Mouse (Mus musculus) heart, embryonic 13.5 days (tissue): ENCODE results near the gene Mmp15. TPM values are rescaled to one million over a fixed set of nuclear protein-coding genes. Genes with fewer than 3 reads are reported as not detected.

Experiments used
- ATAC-seq: fragments of 200-750 bp; cut with Nextera tagmentation; 2 replicates; pipeline ENCODE4 v1.8.0; 2017; ENCODE audit warnings: moderate TSS enrichment; ENCODE audit not compliant: insufficient number of reproducible peaks, low FRiP score, low TSS enrichment; ENCODE audit errors: extremely low read depth
- H3K27ac ChIP-seq: fragments of 300-500 bp; sonication (generic); replicated peaks from 2 replicates; pipeline ENCODE4 v1.5.1; 2015; ENCODE audit warnings: moderate library complexity, mild to moderate bottlenecking, inconsistent platforms
- H3K27me3 ChIP-seq: fragments of 300-500 bp; sonication (generic); replicated peaks from 2 replicates; pipeline ENCODE4 v1.6.1; 2015; ENCODE audit warnings: mild to moderate bottlenecking, inconsistent platforms
- H3K36me3 ChIP-seq: fragments of 300-500 bp; sonication (generic); 2 replicates; pipeline ENCODE4 v1.6.1; 2015; ENCODE audit warnings: mild to moderate bottlenecking, inconsistent platforms
- H3K4me1 ChIP-seq: fragments of 300-500 bp; sonication (generic); 2 replicates; pipeline ENCODE4 v1.6.1; 2015; ENCODE audit warnings: inconsistent platforms
- H3K4me2 ChIP-seq: fragments of 300-500 bp; sonication (generic); 2 replicates; pipeline ENCODE4 v1.6.1; 2015; ENCODE audit warnings: inconsistent platforms, mild to moderate bottlenecking, moderate library complexity
- H3K4me3 ChIP-seq: fragments of 300-500 bp; sonication (generic); 2 replicates; pipeline ENCODE4 v1.5.1; 2015; ENCODE audit warnings: moderate library complexity, mild to moderate bottlenecking, inconsistent platforms
- H3K9ac ChIP-seq: fragments of 300-500 bp; sonication (generic); 2 replicates; pipeline ENCODE4 v1.6.1; 2015; ENCODE audit warnings: inconsistent platforms, mild to moderate bottlenecking, moderate library complexity
- H3K9me3 ChIP-seq: fragments of 300-500 bp; sonication (generic); 2 replicates; pipeline ENCODE4 v1.6.1; 2016; ENCODE audit warnings: inconsistent platforms
- WGBS: fragments of 180-500 bp; shearing (Covaris S2); methylation state at CpG from one replicate; pipeline ENCODE4 v1.1.7; 2015; ENCODE audit warnings: mixed read lengths; 5-methylcytosine and 5-hydroxymethylcytosine counted together
- polyA plus RNA-seq: library from polyadenylated mRNA; unstranded; fragments of >200 nt; fragmentation: Nextera tagmentation; extraction: Ambion mirVana; gene quantifications from 2 replicates; pipeline ENCODE4 v1.2.1, GENCODE M21; 2015

Gene Mmp15
- polyA plus RNA-seq, 1 experiment from 2014 or later: 43.4 TPM

DNA sequence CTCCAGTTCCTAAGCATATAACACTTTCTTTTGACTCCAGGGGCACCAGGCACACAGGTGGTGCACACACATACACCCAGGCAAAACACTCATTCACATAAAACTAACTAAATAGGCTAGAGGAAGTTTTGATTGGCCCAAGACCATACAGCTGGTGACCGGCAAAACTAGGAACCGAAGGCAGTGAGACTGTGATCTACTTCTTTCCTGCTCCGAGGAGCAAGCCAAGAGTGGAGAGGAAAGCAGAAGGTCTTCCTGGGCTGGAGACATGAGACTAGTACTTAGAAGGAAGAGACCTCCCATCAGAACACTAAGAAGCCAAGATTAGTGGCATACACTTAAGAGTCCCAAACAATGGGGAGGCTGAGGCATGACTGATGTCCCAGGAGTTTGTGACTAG is 28.9 kb upstream of the Mmp15 start:
- Histone ChIP-seq H3K27me3 (peaks cover 14% of the 10 kb centered on the region), H3K36me3 (peaks cover 46% of the 10 kb centered on the region), H3K4me3 (no peak overlapping the region), H3K9ac (no peak overlapping the region), H3K27ac (no peak overlapping the region), H3K9me3 (no peaks in the 10 kb centered on the region), H3K4me2 (no peak overlapping the region), H3K4me1 (peaks cover 60% of the 10 kb centered on the region)
- ATAC-seq: no peak
- 59% methylated on average over 3 of the region's 3 CpGs for WGBS

DNA sequence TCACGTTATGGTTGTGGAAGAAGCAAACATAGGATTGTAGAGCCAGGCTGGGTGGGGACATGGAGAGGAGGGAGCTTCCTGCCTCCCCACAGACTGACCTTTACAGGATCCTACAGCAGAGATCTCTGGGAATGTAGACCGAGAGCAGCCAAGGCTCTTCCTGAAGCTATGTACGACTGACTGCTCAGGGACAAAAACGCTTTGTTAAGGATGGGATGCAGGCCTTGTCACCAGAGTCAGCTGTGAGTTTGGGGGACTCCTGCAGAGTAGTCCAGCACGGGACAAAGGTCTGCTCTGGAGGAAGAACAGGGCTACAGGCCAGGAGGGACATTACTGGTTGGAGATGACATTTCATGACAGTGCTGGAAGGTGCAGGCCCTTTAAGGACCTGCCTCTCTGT is 27.4 kb upstream of the Mmp15 start:
- H3K36me3 ChIP-seq: peaks cover 61% of the 10 kb centered on the region
- H3K27ac ChIP-seq: no peak overlapping the region
- WGBS: 44% methylated on average over 5 of the region's 5 CpGs

DNA sequence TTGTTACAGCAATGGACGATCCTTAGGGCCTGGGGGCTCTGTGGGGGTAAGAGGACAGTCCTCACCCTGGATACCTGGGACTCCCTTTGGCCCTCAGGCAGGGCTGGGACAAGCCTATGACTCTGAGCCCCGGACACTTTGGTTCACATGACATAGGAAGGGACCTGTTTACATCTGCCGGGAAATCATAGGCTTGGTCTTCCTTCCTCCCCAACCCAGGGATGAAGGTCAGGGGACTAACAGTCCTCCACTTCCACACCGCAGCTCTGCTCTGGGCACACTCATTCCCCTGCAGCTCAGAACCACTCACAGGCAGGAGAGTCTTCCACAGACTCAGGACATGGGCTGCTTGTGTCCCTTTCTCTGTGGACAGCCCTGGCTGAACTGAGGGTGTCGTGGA is 25.2 kb upstream of the Mmp15 start:
- no peak for ATAC-seq
- H3K9ac ChIP-seq: no peak overlapping the region

More for the DNA sequence above, 27.4 kb upstream of the Mmp15 start:
- Histone ChIP-seq H3K4me3 (no peak overlapping the region), H3K4me2 (no peak overlapping the region), H3K9ac (peak overlapping the region; percentile 29), H3K4me1 (peaks cover 65% of the 10 kb centered on the region), H3K27me3 (peaks cover 4% of the 10 kb centered on the region), H3K9me3 (no peaks in the 10 kb centered on the region)
- ATAC-seq: no peak

DNA sequence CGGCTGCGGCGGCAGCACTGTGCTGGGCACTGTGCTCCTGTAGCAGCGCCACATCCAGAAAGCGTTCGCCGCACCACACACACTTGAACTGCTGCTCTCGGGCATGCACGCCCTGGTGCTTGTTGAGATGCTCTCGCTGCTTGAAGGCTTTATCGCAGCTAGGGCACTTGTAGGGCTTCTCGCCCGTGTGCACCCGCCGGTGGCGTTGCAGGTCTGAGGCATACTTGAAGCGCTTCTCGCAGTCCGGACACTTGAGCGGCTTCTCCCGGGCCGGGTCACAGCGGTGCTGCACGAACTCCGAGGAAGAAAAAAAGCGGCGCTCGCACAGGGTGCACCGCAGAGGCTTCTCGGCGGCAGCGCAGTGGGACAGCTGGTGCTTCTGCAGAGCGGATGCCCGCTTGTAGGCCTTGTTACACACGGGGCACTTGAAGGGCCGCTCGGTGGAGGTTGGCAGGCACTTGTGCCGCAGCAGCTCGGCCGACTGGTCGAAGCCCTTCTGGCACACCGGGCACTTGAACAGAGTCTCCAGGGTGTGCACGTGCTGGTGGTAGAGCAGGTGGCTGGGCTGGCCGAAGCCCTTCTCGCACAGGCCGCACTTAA is 24.1 kb upstream of the Mmp15 start:
- WGBS: 81% methylated on average over 46 of the region's 46 CpGs
- Histone ChIP-seq H3K9me3 (no peaks in the 10 kb centered on the region), H3K4me3 (no peak overlapping the region), H3K27ac (no peak overlapping the region), H3K27me3 (no peaks in the 10 kb centered on the region), H3K36me3 (peaks cover 61% of the 10 kb centered on the region), H3K9ac (no peak overlapping the region), H3K4me1 (peaks cover 58% of the 10 kb centered on the region), H3K4me2 (no peak overlapping the region)
- ATAC-seq: no peak

More for the DNA sequence above, 25.2 kb upstream of the Mmp15 start:
- Histone ChIP-seq H3K36me3 (peaks cover 61% of the 10 kb centered on the region), H3K27me3 (no peaks in the 10 kb centered on the region), H3K27ac (no peak overlapping the region), H3K4me1 (peaks cover 64% of the 10 kb centered on the region), H3K4me3 (no peak overlapping the region), H3K4me2 (no peak overlapping the region), H3K9me3 (no peaks in the 10 kb centered on the region)
- WGBS: 73% methylated on average over 5 of the region's 5 CpGs

DNA sequence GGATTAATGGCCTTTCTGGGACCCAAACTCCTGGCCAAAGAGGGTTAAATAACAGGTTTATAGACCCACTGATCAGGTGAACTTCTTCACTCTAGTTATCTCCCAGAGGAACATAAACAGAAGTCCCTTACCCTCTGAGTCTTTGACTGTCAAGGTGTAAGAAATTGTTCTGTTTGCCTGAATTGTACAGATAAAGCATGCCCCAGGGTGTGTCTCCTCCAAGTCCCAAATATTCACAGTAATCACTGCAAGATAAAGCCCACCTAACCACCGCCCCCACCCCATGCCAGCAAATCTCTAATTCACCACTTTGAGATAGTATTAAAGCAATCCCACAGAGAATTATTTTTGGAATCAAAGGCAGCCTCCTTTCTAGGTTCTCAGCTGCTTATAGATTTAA is 21.7 kb upstream of the Mmp15 start:
- H3K27ac ChIP-seq: peak overlapping the region; percentile 99
- WGBS: 37% methylated on average over 1 of the region's 1 CpGs
- peak overlapping the region; percentile 93 for H3K4me2 ChIP-seq
- H3K27me3 ChIP-seq: no peaks in the 10 kb centered on the region
- H3K4me1 ChIP-seq: peaks cover 44% of the 10 kb centered on the region
- H3K36me3 ChIP-seq: peaks cover 61% of the 10 kb centered on the region
- ATAC-seq: no peak
- H3K9me3 ChIP-seq: no peaks in the 10 kb centered on the region
- peak overlapping the region; percentile 95 for H3K9ac ChIP-seq
- H3K4me3 ChIP-seq: peak overlapping the region; percentile 96

DNA sequence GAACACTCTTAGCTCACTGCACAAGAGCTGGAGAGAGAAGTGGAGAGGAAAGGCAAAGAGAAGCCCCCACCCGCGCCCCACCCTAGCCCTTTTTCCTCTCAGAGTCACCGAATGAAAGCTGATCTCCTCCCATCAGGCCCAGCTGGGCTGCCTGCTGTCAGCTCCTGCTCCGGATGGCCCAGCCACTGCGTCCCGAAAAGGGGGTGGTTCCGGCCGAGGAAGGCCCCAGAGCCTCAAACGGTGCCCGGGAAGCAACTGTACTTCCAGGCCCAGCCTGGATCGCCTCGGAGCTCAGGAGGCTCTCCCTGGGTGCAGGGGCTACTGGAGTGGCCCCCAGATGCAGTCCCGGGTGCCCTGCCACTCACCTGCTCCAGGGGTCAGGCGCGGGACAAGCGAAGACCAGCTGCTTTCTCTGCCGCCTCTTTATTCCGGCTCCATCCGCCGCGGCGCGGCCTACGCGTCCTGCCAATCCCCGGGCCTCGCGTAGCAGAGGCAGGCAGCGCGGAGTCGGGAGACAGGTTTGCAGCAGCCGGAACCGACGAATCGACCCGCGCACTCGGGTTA is 20.8 kb upstream of the Mmp15 start:
- H3K9me3 ChIP-seq: no peaks in the 10 kb centered on the region
- peak; percentile 16; the same call in 1 of the 2 replicates for ATAC-seq
- peak overlapping the region; percentile 96 for H3K4me3 ChIP-seq
- H3K9ac ChIP-seq: peak overlapping the region; percentile 95
- H3K36me3 ChIP-seq: peaks cover 56% of the 10 kb centered on the region
- peaks cover 38% of the 10 kb centered on the region for H3K4me1 ChIP-seq
- no peaks in the 10 kb centered on the region for H3K27me3 ChIP-seq
- H3K4me2 ChIP-seq: peak overlapping the region; percentile 93
- H3K27ac ChIP-seq: peak overlapping the region; percentile 99
- 1% methylated on average over 38 of the region's 38 CpGs for WGBS

DNA sequence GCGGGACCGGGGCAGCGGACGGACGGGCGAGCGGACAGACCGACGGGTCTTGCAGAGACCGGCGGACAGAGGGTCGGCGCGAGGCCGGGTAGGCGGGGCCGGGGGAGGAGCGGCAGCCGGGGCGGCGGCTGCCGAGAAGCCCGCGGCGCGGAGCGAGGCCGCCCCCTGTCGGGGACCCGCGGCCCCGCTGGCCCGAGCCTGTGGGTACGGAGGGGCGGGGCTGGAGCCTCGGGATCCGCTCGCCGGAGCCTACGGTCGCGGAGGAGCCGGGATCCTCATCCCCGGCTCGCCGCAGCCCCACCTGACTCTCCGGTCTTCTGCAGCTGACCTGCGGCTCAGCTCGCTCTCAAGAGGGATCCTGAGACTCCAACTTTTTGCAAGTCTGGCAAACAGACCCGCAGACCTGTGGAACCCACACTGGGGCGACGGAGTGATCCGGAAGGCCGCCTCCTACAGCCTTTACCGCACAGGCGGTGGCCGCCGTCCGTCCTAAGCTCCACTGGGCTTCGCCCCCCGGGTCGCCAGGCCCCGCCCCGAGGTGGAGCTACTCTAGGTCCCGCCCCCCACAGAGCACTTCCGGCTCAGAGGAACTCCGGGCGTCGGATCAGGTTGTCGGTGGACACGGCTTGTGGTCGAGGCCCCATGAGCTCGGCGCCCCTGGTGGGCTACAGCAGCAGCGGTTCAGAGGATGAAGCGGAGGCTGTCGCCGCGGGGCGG is 20.2 kb upstream of the Mmp15 start, which contains the start of the genes Zfp319 and Usb1:
Zfp319 (minus strand) TSS at position 231 of the 717 bp plus-strand sequence.
Usb1 (plus strand) TSS at position 565 of the 717 bp plus-strand sequence.
- H3K36me3 ChIP-seq: peaks cover 55% of the 10 kb centered on the region
- H3K9ac ChIP-seq: peak within 1 kb of the TSS; percentile 95
- peak within 1 kb of the TSS; percentile 96 for H3K4me3 ChIP-seq
- peak within 1 kb of the TSS; percentile 99 for H3K27ac ChIP-seq
- H3K4me1 ChIP-seq: peaks cover 37% of the 10 kb centered on the region
- whole genome bisulfite sequencing: under 1% methylated on average over 67 of the region's 80 CpGs
- no peaks in the 10 kb centered on the region for H3K9me3 ChIP-seq
- peak within 1 kb of the TSS; percentile 93 for H3K4me2 ChIP-seq
- peak; percentile 93 for ATAC-seq
- H3K27me3 ChIP-seq: no peaks in the 10 kb centered on the region

DNA sequence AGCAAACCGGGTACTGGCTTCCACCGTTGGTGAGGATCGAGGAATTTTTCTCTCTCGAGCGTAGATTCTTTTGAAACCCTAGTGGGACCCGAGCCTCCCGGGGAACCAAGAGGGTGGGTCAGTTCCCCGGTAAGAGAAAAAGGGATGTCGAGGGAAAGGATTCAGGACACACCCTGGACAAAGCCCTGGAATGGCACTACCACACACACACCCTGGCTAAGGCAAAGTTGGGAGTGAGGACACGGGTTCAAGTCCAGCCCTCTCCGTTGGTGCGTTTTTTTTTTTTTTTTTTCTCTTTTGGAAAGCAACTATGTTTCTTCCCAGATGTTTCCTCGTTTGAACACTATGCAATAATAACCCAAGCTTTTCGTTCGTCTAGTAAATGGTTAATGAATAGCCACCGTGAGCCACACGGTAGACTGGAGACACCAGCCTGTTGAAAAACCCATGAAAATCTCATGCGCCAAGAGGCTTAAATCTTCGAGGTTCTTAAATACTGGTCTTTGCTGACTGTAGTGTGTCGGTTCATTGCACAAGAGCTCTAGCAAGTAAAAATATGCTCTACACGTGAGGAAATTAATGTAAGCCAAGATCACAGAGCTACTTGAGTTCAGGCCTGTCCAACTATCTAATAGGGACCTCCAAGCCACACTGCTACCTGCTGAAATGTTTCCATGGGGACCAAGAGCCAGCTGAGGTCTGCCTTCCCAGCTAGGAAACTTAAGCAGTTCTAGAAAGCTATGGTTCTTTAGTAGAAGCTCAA is 19.4 kb upstream of the Mmp15 start:
- Histone ChIP-seq H3K27ac (peak overlapping the region; percentile 99), H3K9me3 (no peaks in the 10 kb centered on the region), H3K4me1 (peaks cover 31% of the 10 kb centered on the region), H3K4me2 (peak overlapping the region; percentile 93), H3K27me3 (no peaks in the 10 kb centered on the region), H3K9ac (peak overlapping the region; percentile 95), H3K36me3 (peaks cover 55% of the 10 kb centered on the region), H3K4me3 (peak overlapping the region; percentile 96)
- ATAC-seq: no peak
- 24% methylated on average over 21 of the region's 21 CpGs for WGBS

DNA sequence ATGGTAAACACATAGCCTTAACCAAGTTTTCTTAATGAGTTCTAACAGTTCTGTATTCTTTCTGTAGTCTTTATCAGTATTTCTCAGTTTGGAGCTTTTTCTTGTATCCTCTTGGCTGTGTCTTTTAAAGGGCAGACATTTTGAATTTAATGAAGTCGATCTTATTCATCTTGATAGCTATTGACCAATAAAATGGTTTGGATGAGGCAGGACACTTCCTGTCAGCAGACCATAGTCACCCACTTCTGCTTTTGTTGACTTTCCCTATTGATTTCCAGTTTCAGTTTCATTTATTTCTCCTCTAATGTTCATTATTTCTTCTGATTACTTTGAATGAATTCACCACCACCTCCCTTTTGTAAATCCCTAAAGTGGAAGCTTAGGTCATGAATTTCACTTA is 16.4 kb upstream of the Mmp15 start:
- Histone ChIP-seq H3K4me1 (peaks cover 11% of the 10 kb centered on the region), H3K27me3 (no peaks in the 10 kb centered on the region), H3K4me3 (no peak overlapping the region), H3K9ac (no peak overlapping the region), H3K27ac (no peak overlapping the region), H3K36me3 (peaks cover 64% of the 10 kb centered on the region), H3K4me2 (no peak overlapping the region), H3K9me3 (no peaks in the 10 kb centered on the region)
- 87% methylated on average over 1 of the region's 1 CpGs for WGBS
- no peak for ATAC-seq

DNA sequence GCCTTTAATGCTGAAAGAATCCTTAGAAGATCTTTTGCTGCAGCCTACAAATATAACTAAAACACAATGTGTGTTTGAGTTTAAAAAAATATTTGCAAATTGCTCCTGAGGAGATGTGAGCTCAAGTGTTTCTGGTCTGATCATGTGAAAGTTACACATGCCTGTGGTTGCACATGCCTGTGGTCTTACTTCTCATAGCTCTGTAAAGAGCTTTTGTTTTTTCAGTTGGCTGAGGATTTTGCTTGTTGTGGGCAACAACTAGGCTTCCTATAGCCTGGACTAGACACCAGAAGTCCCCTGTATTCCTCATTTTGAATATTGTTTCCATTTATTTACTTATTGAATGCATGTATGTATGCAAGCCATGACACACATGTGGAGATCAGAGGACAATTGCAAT is 15.7 kb upstream of the Mmp15 start:
- no peak overlapping the region for H3K4me3 ChIP-seq
- no peak overlapping the region for H3K4me2 ChIP-seq
- peaks cover 8% of the 10 kb centered on the region for H3K4me1 ChIP-seq
- ATAC-seq: no peak
- no peaks in the 10 kb centered on the region for H3K27me3 ChIP-seq
- H3K36me3 ChIP-seq: peaks cover 70% of the 10 kb centered on the region
- no peak overlapping the region for H3K9ac ChIP-seq
- no peaks in the 10 kb centered on the region for H3K9me3 ChIP-seq
- H3K27ac ChIP-seq: no peak overlapping the region

DNA sequence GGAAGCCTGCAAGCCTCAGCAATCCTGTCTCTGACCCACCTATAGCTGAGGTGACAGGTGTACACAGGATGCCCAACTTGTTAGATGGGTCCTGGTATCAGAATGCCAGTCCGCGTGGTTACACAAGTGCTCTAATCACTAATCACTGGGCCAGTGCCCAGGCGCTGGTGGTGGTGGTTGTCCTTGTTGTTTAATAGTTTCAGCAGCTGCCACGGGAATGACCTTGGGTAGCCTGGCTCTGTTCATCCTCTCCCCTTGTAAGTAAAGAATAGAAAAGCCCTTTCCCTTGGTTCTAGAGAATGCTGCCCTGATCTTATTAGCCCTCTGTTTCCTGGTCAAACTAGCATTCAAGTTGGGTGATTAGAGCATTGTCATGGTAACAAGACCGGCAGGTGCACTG is 10.3 kb upstream of the Mmp15 start:
- H3K9ac ChIP-seq: peak overlapping the region; percentile 21; the same call in 1 of the 2 replicates
- no peaks in the 10 kb centered on the region for H3K27me3 ChIP-seq
- peak overlapping the region; percentile 16; the same call in 1 of the 2 replicates for H3K27ac ChIP-seq
- H3K4me1 ChIP-seq: peaks cover 9% of the 10 kb centered on the region
- 58% methylated on average over 5 of the region's 5 CpGs for WGBS
- no peaks in the 10 kb centered on the region for H3K9me3 ChIP-seq
- no peak overlapping the region for H3K4me3 ChIP-seq
- no peak for ATAC-seq
- no peak overlapping the region for H3K4me2 ChIP-seq
- peaks cover 93% of the 10 kb centered on the region for H3K36me3 ChIP-seq
